Mouse (Mus musculus): ENCODE measurements around the gene Lhfp. TPM values are rescaled to one million over a fixed set of nuclear protein-coding genes. Genes with fewer than 3 reads are reported as not detected.

Lhfp gene
- polyA plus RNA-seq, 1 experiment from 2014 or later = 48.1 TPM

DNA sequence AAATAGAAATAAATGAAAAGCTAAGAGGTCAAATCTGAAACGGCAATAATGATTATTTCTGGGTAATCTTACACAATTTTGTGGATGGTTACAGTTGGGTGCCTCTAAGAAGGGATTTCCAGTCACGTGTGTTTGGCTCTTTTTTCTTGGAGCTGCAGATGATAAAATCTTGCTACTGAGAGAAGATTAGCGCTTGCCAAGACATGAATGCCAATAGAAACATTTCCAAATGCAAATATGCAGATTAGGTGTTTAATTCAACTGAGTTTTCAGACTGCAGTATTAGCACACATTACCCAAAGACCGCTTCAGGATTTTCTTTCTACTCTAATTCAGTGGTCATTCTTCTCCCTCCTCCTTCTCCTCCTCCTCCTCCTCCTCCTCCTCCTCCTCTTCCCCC, 268.8 kb downstream of the Lhfp start:
- Histone ChIP-seq H3K27ac (replicated peaks; ENCODE audit: low read depth, low read length) (no peak overlapping the region), H3K36me3 (ENCODE audit: control insufficient read depth, insufficient read depth, low read length) (no peaks in the 10 kb centered on the region), H3K4me3 (replicated peaks; ENCODE audit: low read depth, low read length) (no peak overlapping the region), H3K4me2 (ENCODE audit: low read length) (no peak overlapping the region), H3K9ac (replicated peaks; ENCODE audit: low read length) (no peak overlapping the region), H3K9me3 (ENCODE audit: control insufficient read depth, low read length) (peaks cover 3% of the 10 kb centered on the region; the same call in 1 of the 2 replicates), H3K27me3 (ENCODE audit: control insufficient read depth, insufficient read depth, low read length) (no peaks in the 10 kb centered on the region), H3K4me1 (ENCODE audit: control insufficient read depth, insufficient read depth, low read length) (no peaks in the 10 kb centered on the region)
- WGBS = 46% methylated on average over 4 of the region's 4 CpGs
- DNase-seq (no peak), ATAC-seq (ENCODE audit: low FRiP score, low TSS enrichment) (no peak)

GRCm38 (mm10) chr3:53310615-53311014, 269.3 kb downstream of the Lhfp start:
- Histone ChIP-seq H3K27me3 (ENCODE audit: control insufficient read depth, insufficient read depth, low read length) (no peaks in the 10 kb centered on the region), H3K9ac (replicated peaks; ENCODE audit: low read length) (no peak overlapping the region), H3K4me1 (ENCODE audit: control insufficient read depth, insufficient read depth, low read length) (no peaks in the 10 kb centered on the region), H3K4me3 (replicated peaks; ENCODE audit: low read depth, low read length) (no peak overlapping the region), H3K36me3 (ENCODE audit: control insufficient read depth, insufficient read depth, low read length) (no peaks in the 10 kb centered on the region), H3K4me2 (ENCODE audit: low read length) (no peak overlapping the region), H3K9me3 (ENCODE audit: control insufficient read depth, low read length) (peaks cover 2% of the 10 kb centered on the region; the same call in 1 of the 2 replicates), H3K27ac (replicated peaks; ENCODE audit: low read depth, low read length) (no peak overlapping the region)
- ATAC-seq (ENCODE audit: low FRiP score, low TSS enrichment) = no peak
- no peak for DNase-seq
- 93% methylated on average over 2 of the region's 2 CpGs for WGBS

Other genes with a start within 250 kb of the Lhfp start
- gene Cog6, start 24.3 kb upstream of the Lhfp start, polyA plus RNA-seq (2014; fragmentation: Nextera tagmentation; extraction: Ambion mirVana) = 56.0 and 76.2 TPM in 2 replicates

Measured in midbrain, embryonic 14.5 days (tissue).